Mouse (Mus musculus) heart, postnatal 0 days (tissue): ENCODE measurements around the gene Rdh16. TPM values are rescaled to one million over a fixed set of nuclear protein-coding genes. Genes with fewer than 3 reads are reported as not detected.
"Not testable (repeated sequence)": the region's sequence is repeated elsewhere in the genome, so short reads cannot be mapped to it uniquely, and the experiment has no call there.

Source experiments
- ATAC-seq: fragments of 200-750 bp; cut with Nextera tagmentation; 2 replicates; pipeline ENCODE4 v1.8.0; 2017; ENCODE audit warnings: low read depth, moderate number of reproducible peaks, moderate library complexity; ENCODE audit not compliant: insufficient read depth
- DNase-seq: peaks from one replicate; pipeline ENCODE4 v3.0.0-alpha.2; 2016; ENCODE audit warnings: low spot score
- H3K27ac ChIP-seq: fragments of 300-500 bp; sonication (generic); 2 replicates; pipeline ENCODE4 v1.5.1; 2014; ENCODE audit warnings: low read depth, mild to moderate bottlenecking
- H3K27me3 ChIP-seq: fragments of 300-500 bp; sonication (generic); 2 replicates; pipeline ENCODE4 v1.6.1; 2014; ENCODE audit warnings: low read length, mixed read lengths; ENCODE audit not compliant: control insufficient read depth, insufficient read depth
- H3K36me3 ChIP-seq: fragments of 300-500 bp; sonication (generic); replicated peaks from 2 replicates; pipeline ENCODE4 v1.6.1; 2014; ENCODE audit warnings: low read length, mixed read lengths; ENCODE audit not compliant: control insufficient read depth, insufficient read depth
- H3K4me1 ChIP-seq: fragments of 300-500 bp; sonication (generic); 2 replicates; pipeline ENCODE4 v1.6.1; 2014; ENCODE audit warnings: antibody characterized with exemption; ENCODE audit not compliant: control insufficient read depth, insufficient read depth
- H3K4me2 ChIP-seq: fragments of 300-500 bp; sonication (generic); 2 replicates; pipeline ENCODE4 v1.6.1; 2014; ENCODE audit warnings: low read depth, mild to moderate bottlenecking, low read length, moderate library complexity
- H3K4me3 ChIP-seq: fragments of 300-500 bp; sonication (generic); 2 replicates; pipeline ENCODE4 v1.5.1; 2014; ENCODE audit warnings: low read depth, low read length
- H3K9ac ChIP-seq: fragments of 300-500 bp; sonication (generic); replicated peaks from 2 replicates; pipeline ENCODE4 v1.6.1; 2014; ENCODE audit warnings: low read depth, low read length, mixed read lengths
- H3K9me3 ChIP-seq: fragments of 300-500 bp; sonication (generic); replicated peaks from 2 replicates; pipeline ENCODE4 v1.6.1; 2016; ENCODE audit warnings: low read length; ENCODE audit not compliant: control insufficient read depth
- CTCF ChIP-seq: IDR thresholded peaks from 2 replicates; pipeline ENCODE4 v1.5.1; 2016; ENCODE audit warnings: antibody characterized with exemption, control low read depth, low read depth
- EP300 ChIP-seq: IDR thresholded peaks from 2 replicates; pipeline ENCODE4 v1.6.1; 2016; ENCODE audit warnings: antibody characterized with exemption, low read depth
- WGBS: fragments of 180-500 bp; shearing (Covaris S2); extraction: QIAGEN DNeasy Blood & Tissue Kit; methylation state at CpG from one replicate; pipeline ENCODE4 v1.1.7; 2014; 5-methylcytosine and 5-hydroxymethylcytosine counted together
- polyA plus RNA-seq: library from polyadenylated mRNA; unstranded; fragments of >200 nt; fragmentation: Nextera tagmentation; extraction: Ambion mirVana; gene quantifications from 2 replicates; pipeline ENCODE4 v1.2.1, GENCODE M21; 2015
- total RNA-seq: library from RNA; depleted of rRNA; stranded (reverse); fragments of >200 nt; gene quantifications from 2 replicates; pipeline ENCODE4 v1.2.3, GENCODE M21; 2014; ENCODE audit warnings: low replicate concordance

The Rdh16 gene
- total and polyA plus RNA-seq, 2 experiments from 2014 or later = not detected

DNA sequence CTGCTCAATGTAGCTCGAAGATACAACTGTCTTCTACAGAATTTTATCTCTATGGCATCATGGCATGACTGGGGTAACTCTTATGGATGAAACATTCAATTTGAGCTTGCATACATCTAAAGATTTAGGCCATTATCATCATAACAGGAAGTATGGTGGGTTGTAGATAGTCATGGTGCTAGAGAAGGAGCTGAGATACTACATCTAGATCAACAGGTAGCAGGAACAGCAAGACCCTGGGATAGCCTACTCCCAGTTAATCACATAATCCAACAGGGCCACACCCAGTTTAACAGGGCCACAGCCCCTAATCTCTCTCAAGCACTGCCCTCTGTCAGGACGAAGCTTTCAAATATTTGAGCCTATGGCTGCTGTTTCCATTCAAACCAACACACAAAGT lies 39.8 kb downstream of the Rdh16 start:
- no peak overlapping the region for H3K27ac ChIP-seq
- no peak for TF ChIP-seq CTCF
- no peak for TF ChIP-seq EP300

DNA sequence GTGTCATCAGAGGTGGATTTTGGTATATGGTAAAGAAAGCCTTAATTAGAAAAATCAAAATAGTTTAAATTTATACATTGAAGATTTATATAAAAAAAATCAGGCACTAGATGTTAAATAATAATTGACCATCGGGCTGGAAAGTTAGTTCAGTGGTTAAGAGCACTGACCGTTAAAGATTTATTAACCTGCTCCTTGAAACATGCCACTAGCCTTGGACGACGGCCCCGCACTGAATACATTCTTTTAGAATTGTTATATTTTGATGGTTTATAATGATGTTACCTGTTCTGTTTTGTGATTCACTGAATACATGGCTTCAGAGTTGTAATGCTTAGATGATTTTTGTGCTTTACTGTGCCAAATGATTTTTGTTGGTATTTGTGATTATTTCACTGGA lies 45.0 kb downstream of the Rdh16 start:
- H3K9ac ChIP-seq, H3K4me1 ChIP-seq, ATAC-seq, H3K4me3 ChIP-seq, H3K36me3 ChIP-seq, H3K27me3 ChIP-seq, H3K27ac ChIP-seq, H3K9me3 ChIP-seq, DNase-seq, H3K4me2 ChIP-seq: not testable (repeated sequence)
- 88% methylated on average over 5 of the region's 5 CpGs for WGBS

More for the DNA sequence above, 39.8 kb downstream of the Rdh16 start:
- 55% methylated on average over 2 of the region's 2 CpGs for WGBS
- no peaks in the 10 kb centered on the region for H3K4me1 ChIP-seq
- ATAC-seq (no peak), DNase-seq (no peak)
- H3K9me3 ChIP-seq = no peaks in the 10 kb centered on the region
- H3K4me2 ChIP-seq = no peak overlapping the region
- no peaks in the 10 kb centered on the region for H3K36me3 ChIP-seq
- no peak overlapping the region for H3K4me3 ChIP-seq
- H3K9ac ChIP-seq = no peak overlapping the region
- H3K27me3 ChIP-seq = no peaks in the 10 kb centered on the region

DNA sequence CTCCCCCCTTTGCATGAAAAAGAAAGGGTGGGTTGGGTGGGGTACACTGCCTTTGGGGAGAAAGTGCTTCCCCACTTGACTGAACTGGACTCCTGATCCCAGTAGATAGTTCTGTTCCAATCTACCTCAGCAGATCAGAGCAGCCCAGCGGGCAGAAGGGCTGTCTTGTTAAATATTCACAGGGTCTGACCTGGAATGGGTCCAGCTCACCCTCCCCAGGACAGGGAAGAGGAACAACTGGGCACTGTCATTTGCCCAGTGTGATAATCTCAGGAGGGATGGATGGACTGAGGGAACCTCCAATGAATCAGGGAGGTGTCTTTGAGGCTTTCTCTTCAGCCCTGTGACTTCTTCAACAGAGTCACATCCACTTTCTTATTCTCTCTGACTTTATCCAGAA lies 47.1 kb downstream of the Rdh16 start:
- Histone ChIP-seq H3K27me3 (no peaks in the 10 kb centered on the region), H3K9ac (no peak overlapping the region), H3K9me3 (no peaks in the 10 kb centered on the region), H3K4me1 (no peaks in the 10 kb centered on the region), H3K27ac (no peak overlapping the region), H3K36me3 (no peaks in the 10 kb centered on the region), H3K4me2 (no peak overlapping the region), H3K4me3 (no peak overlapping the region)
- no peak for DNase-seq
- WGBS = 68% methylated on average over 1 of the region's 1 CpGs
- no peak for ATAC-seq
- TF ChIP-seq CTCF (no peak), EP300 (no peak)

DNA sequence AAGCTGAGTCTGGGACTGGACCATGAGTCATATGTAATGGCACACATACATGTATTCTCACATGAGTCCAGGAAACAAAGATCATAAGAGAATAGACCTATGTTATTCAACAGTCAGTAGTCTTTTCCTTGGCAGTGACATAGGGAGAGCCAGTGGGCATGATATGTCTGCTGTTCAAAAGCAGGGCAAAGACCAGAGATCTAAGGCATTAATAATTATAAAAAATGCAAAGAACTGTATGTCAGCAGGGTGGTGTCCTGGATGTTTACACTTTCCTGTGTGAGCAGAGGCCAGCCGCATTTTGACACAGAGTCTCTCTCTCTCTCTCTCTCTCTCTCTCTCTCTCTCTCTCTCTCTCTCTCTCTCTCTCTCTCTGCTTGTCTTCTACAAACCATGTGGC lies 48.7 kb downstream of the Rdh16 start, which contains the start of gene Rdh19:
Rdh19 (plus strand) TSS at position 301 of the 400 bp plus-strand sequence.
- Histone ChIP-seq H3K36me3 (no peaks in the 10 kb centered on the region), H3K27me3 (no peaks in the 10 kb centered on the region), H3K4me3 (no peak within 1 kb of the TSS), H3K27ac (no peak within 1 kb of the TSS), H3K4me2 (no peak within 1 kb of the TSS), H3K9ac (no peak within 1 kb of the TSS), H3K9me3 (no peaks in the 10 kb centered on the region), H3K4me1 (no peaks in the 10 kb centered on the region)
- no peak for ATAC-seq
- TF ChIP-seq EP300 (no peak), CTCF (no peak)
- 59% methylated on average over 1 of the region's 1 CpGs for WGBS
- no peak for DNase-seq

DNA sequence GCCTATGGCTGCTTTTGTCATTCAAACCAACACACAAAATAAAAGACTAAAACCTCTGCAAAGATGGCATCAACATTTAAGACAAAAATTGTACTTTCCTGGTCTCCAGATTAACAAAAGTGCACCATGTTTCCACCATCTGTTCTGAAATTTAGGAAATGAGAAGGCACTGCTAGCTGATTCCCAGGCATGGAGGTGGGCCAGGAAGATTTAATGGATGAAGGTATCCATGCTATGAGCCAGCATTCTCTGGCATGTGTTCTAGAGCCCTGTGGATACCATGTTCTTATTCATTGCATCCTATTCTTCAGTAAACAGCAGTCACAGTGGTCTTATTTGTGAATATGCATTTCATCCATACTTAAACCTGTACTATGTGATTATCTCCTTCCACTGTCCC lies 55.4 kb downstream of the Rdh16 start:
- no peak overlapping the region for H3K4me2 ChIP-seq
- no peaks in the 10 kb centered on the region for H3K27me3 ChIP-seq
- H3K4me1 ChIP-seq = no peaks in the 10 kb centered on the region
- no peak overlapping the region for H3K27ac ChIP-seq
- no peak overlapping the region for H3K9ac ChIP-seq
- H3K36me3 ChIP-seq = no peaks in the 10 kb centered on the region
- DNase-seq (no peak), ATAC-seq (no peak)
- H3K9me3 ChIP-seq = no peaks in the 10 kb centered on the region; the same call in 1 of the 2 replicates
- no peak overlapping the region for H3K4me3 ChIP-seq
- TF ChIP-seq CTCF = no peak
- no peak for TF ChIP-seq EP300

DNA sequence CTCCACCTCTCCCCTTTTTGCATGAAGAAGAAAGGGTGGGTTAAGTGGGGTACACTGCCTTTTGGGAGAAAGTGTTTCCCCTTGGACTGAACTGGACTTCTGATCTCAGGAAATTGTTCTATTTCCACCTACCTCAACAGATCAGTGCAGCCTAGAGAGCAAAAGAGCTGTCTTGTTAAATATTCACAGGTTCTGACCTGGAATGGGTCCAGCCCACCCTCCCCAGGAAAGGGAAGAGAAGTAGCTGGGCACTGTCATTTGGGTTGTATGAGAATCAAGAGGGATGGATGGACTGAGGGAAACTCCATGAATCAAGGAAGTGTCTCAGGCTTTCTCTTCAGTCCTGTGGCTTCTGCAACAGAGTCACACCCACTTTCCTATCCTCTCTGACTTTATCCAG lies 64.0 kb downstream of the Rdh16 start:
- no peaks in the 10 kb centered on the region for H3K4me1 ChIP-seq
- H3K27me3 ChIP-seq = no peaks in the 10 kb centered on the region
- no peaks in the 10 kb centered on the region for H3K36me3 ChIP-seq
- no peaks in the 10 kb centered on the region for H3K9me3 ChIP-seq
- H3K4me2 ChIP-seq = no peak overlapping the region
- H3K9ac ChIP-seq = no peak overlapping the region
- ATAC-seq = no peak
- H3K4me3 ChIP-seq = no peak overlapping the region
- DNase-seq = no peak
- TF ChIP-seq CTCF (no peak), EP300 (no peak)
- no peak overlapping the region for H3K27ac ChIP-seq
